Mouse (Mus musculus) kidney, embryonic 16.5 days (tissue): ENCODE data around the gene Gsdma2. TPM values are rescaled to one million over a fixed set of nuclear protein-coding genes. Genes with fewer than 3 reads are reported as not detected.
"Not testable (repeated sequence)": the region's sequence is repeated elsewhere in the genome, so short reads cannot be mapped to it uniquely, and the experiment has no call there.

Experiments
- ATAC-seq: fragments of 200-750 bp; cut with Nextera tagmentation; 2 replicates; pipeline ENCODE4 v1.8.0; 2017; ENCODE audit warnings: moderate TSS enrichment; ENCODE audit not compliant: low FRiP score, low TSS enrichment
- H3K27ac ChIP-seq: fragments of 300-500 bp; sonication (generic); 2 replicates; pipeline ENCODE4 v1.5.1; 2014; ENCODE audit warnings: low read length
- H3K27me3 ChIP-seq: fragments of 300-500 bp; sonication (generic); 2 replicates; pipeline ENCODE4 v1.6.1; 2014; ENCODE audit warnings: low read length, control low read depth, mixed read lengths; ENCODE audit not compliant: insufficient read depth
- H3K36me3 ChIP-seq: fragments of 300-500 bp; sonication (generic); 2 replicates; pipeline ENCODE4 v1.6.1; 2014; ENCODE audit warnings: low read length, control low read depth, mixed read lengths; ENCODE audit not compliant: insufficient read depth
- H3K4me1 ChIP-seq: fragments of 300-500 bp; sonication (generic); 2 replicates; pipeline ENCODE4 v1.6.1; 2014; ENCODE audit warnings: low read length, control low read depth, mixed read lengths; ENCODE audit not compliant: insufficient read depth
- H3K4me2 ChIP-seq: fragments of 300-500 bp; sonication (generic); replicated peaks from 2 replicates; pipeline ENCODE4 v1.6.1; 2014; ENCODE audit warnings: low read depth, low read length
- H3K4me3 ChIP-seq: fragments of 300-500 bp; sonication (generic); 2 replicates; pipeline ENCODE4 v1.5.1; 2014; ENCODE audit warnings: mild to moderate bottlenecking, low read length
- H3K9ac ChIP-seq: fragments of 300-500 bp; sonication (generic); replicated peaks from 2 replicates; pipeline ENCODE4 v1.6.1; 2014; ENCODE audit warnings: low read length
- H3K9me3 ChIP-seq: fragments of 300-500 bp; sonication (generic); 2 replicates; pipeline ENCODE4 v1.6.1; 2016; ENCODE audit warnings: low read length, control low read depth
- WGBS: fragments of 180-500 bp; shearing (Covaris S2); extraction: QIAGEN DNeasy Blood & Tissue Kit; methylation state at CpG from one replicate; pipeline ENCODE4 v1.1.7; 2014; 5-methylcytosine and 5-hydroxymethylcytosine counted together
- polyA plus RNA-seq: library from polyadenylated mRNA; unstranded; fragments of >200 nt; fragmentation: Nextera tagmentation; extraction: Ambion mirVana; gene quantifications from 2 replicates; pipeline ENCODE4 v1.2.1, GENCODE M21; 2015

Gsdma2 gene
- not detected in 2 replicates for polyA plus RNA-seq

DNA sequence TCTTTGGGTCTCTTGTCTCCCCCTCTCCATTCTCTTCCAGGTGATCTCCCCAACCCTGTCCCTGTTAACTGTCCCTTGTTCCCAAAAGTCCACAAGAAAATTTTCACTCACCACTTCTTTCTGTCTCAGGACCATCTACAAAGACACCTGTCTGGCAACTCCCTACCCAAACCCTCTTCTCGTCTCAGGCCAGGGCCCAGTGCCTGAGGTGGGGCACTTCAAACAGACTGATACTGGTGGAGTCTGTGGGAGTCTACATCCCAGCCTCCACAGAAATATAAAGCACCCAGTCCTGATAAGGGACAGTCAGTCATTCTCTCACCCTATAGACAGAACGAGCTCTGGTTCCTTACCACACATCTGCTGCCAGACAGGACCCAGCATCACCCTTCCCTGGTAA, at the start of gene Gsdma2:
TSS of gene Gsdma2 (plus strand) at position 301 of the 400 bp plus-strand sequence.
- Histone ChIP-seq H3K36me3 (no peaks in the 10 kb centered on the region), H3K27ac (no peak within 1 kb of the TSS), H3K4me3 (no peak within 1 kb of the TSS), H3K9me3 (no peaks in the 10 kb centered on the region), H3K4me1 (no peaks in the 10 kb centered on the region), H3K4me2 (no peak within 1 kb of the TSS), H3K27me3 (no peaks in the 10 kb centered on the region; the same call in 1 of the 2 replicates), H3K9ac (no peak within 1 kb of the TSS)
- no peak for ATAC-seq
- 61% methylated on average over 2 of the region's 2 CpGs for WGBS

DNA sequence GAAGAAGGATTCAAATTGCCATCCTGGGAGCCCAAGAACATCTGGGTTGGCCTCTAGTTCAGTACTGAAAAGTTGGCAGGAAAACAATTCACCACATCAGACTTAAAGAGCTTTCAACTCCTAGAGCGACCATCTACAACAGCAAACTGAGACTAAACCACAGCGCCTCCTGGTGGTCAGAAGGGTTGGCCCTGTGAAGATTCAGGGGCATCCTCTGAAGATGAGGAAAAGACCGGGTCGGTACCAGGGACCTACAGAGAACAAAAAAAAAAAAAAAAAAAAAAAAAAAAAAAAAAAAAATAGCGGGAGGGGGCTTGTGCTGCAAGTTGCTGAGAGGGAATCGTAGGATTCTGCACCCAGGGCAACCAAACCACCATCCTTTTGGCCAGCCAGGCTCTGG, 49.2 kb upstream of the Gsdma2 start:
- 42% methylated on average over 6 of the region's 6 CpGs for WGBS
- no peak; the same call in 1 of the 2 replicates for ATAC-seq
- Histone ChIP-seq H3K9ac (no peak overlapping the region), H3K9me3 (no peaks in the 10 kb centered on the region), H3K4me3 (no peak overlapping the region), H3K27me3 (peaks cover 24% of the 10 kb centered on the region), H3K4me1 (peaks cover 6% of the 10 kb centered on the region; the same call in 1 of the 2 replicates), H3K36me3 (no peaks in the 10 kb centered on the region), H3K4me2 (no peak overlapping the region), H3K27ac (no peak overlapping the region)

DNA sequence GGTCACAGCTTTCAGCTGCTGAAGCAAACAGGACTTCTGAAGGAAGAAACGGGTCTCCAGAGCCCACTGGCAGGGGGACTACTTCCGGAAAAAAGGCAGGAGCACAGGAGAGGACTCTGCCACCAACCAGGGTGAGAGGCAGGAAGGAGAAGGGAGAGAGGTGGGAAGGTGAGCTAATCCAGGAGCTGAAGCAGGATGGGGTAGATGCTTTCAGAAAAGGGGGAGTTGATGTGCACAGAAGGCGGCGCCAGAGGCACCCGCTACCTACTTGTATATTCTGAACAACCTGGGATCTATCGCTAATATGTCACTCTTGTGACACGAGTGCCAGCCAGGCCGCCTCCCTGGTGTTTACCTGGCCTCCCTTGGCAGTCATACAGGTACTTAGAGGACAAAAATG, 48.6 kb upstream of the Gsdma2 start, which contains the start of gene Lrrc3c:
TSS of gene Lrrc3c (plus strand) at position 301 of the 400 bp plus-strand sequence.
- WGBS = 86% methylated on average over 8 of the region's 8 CpGs
- Histone ChIP-seq H3K4me2 (no peak within 1 kb of the TSS), H3K4me3 (no peak within 1 kb of the TSS), H3K27me3 (peaks cover 24% of the 10 kb centered on the region), H3K9ac (no peak within 1 kb of the TSS), H3K36me3 (no peaks in the 10 kb centered on the region), H3K9me3 (no peaks in the 10 kb centered on the region), H3K27ac (no peak within 1 kb of the TSS), H3K4me1 (peaks cover 6% of the 10 kb centered on the region; the same call in 1 of the 2 replicates)
- ATAC-seq = no peak

DNA sequence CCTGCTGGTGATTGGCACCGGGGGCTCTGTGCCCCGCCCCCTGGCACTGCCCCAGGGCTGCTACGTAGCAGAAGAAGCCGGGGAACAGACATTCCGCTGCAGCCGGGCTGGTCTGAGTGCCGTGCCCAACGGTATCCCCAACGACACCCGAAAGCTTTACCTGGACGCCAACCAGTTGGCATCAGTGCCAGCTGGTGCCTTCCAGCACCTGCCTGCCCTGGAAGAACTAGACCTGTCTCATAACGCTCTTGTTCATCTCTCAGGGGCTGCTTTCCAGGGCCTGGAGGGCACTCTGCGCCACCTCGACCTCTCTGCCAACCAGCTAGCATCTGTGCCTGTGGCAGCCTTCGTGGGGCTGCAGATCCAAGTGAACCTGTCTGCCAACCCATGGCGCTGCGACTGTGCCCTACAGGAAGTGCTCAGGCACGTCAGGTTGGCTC, 47.7 kb upstream of the Gsdma2 start:
- Histone ChIP-seq H3K9ac (no peak overlapping the region), H3K9me3 (no peaks in the 10 kb centered on the region), H3K27me3 (peaks cover 24% of the 10 kb centered on the region), H3K4me3 (no peak overlapping the region), H3K4me2 (no peak overlapping the region), H3K4me1 (peaks cover 6% of the 10 kb centered on the region; the same call in 1 of the 2 replicates), H3K36me3 (no peaks in the 10 kb centered on the region), H3K27ac (no peak overlapping the region)
- no peak for ATAC-seq
- 58% methylated on average over 18 of the region's 18 CpGs for WGBS

DNA sequence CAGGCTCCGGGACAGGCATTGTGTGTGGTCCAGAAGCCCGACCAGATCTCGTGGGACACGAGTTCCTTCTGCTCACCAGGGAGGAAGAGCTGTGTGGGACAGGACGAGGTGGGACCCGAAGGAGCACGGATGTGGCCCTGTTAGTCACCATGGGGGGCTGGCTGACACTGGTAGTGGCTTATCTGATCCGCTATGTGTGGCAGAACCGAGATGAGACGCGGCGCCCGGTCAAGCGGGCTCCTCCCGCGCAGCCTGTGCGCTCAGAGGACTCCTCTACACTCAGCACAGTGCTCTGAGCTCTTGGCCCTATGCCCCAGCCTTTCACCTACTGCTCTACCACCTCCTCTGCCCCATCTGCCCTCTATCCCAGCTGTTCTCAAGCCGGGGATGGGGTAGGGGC, 47.3 kb upstream of the Gsdma2 start:
- WGBS = 41% methylated on average over 18 of the region's 18 CpGs
- no peak overlapping the region for H3K27ac ChIP-seq
- H3K9me3 ChIP-seq = no peaks in the 10 kb centered on the region
- no peak for ATAC-seq
- no peak overlapping the region for H3K4me2 ChIP-seq
- no peak overlapping the region for H3K4me3 ChIP-seq
- H3K9ac ChIP-seq = no peak overlapping the region
- H3K27me3 ChIP-seq = peaks cover 24% of the 10 kb centered on the region
- H3K36me3 ChIP-seq = no peaks in the 10 kb centered on the region
- peaks cover 6% of the 10 kb centered on the region; the same call in 1 of the 2 replicates for H3K4me1 ChIP-seq

DNA sequence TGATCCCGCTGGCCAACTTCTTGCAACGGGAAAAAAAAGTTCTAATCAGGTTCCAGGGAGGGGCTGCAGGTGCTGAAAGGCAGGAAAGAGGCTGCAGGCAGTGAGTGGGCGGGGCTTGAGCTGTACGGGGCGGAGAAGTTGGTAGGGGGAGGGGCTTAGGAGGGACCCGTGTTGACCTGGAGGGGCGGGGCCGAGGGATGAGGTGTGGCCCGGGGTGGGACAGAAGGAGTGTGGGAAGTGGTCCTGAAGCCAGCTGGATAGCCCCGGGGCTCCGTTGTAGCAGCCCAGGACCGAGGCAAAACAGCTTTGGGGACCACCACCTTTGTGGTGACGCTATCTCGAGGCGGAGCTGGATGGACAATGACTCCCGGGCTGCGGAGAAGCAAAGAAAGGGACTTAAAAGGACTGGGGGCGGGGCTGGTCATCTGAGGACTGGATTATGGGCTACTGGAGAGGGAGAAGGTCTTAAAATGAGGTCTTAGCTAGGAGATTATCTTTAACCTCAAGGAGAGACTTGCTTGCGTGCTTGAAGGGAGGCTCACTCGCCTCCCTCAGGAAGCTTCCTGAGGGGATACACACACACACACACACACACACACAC, 44.4 kb upstream of the Gsdma2 start:
- no peaks in the 10 kb centered on the region for H3K9me3 ChIP-seq
- 2% methylated on average over 20 of the region's 20 CpGs for WGBS
- H3K27me3 ChIP-seq = peaks cover 24% of the 10 kb centered on the region
- ATAC-seq = peak; percentile 37; the same call in 1 of the 2 replicates
- H3K36me3 ChIP-seq = no peaks in the 10 kb centered on the region
- H3K4me1 ChIP-seq = peaks cover 6% of the 10 kb centered on the region; the same call in 1 of the 2 replicates
- no peak overlapping the region for H3K27ac ChIP-seq
- H3K4me2 ChIP-seq = peak overlapping the region; percentile 54
- peak overlapping the region; percentile 43 for H3K9ac ChIP-seq
- peak overlapping the region; percentile 37 for H3K4me3 ChIP-seq

DNA sequence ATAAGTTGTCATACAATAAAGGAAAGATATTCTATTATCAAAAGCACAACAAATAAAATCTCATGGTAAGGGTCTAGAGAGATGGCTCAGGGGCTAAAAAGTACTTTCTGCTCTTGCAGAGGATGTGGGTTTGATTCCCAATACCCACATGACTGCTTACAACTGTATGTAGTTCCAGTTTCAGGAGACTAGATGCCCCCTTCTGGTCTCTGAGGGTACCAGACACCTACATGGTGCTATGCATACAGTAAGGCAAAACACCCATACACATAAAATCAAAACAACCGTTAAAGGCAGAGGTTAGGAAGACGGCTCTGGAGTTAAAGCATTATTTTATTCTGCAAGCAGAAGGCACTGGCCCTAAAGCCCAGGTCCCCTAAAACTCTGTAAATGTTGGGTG, 42.6 kb upstream of the Gsdma2 start:
- no peak for ATAC-seq
- Histone ChIP-seq H3K9me3 (no peaks in the 10 kb centered on the region), H3K27me3 (peaks cover 14% of the 10 kb centered on the region), H3K4me3 (no peak overlapping the region), H3K4me2 (no peak overlapping the region), H3K4me1 (peaks cover 6% of the 10 kb centered on the region; the same call in 1 of the 2 replicates), H3K27ac (no peak overlapping the region), H3K36me3 (no peaks in the 10 kb centered on the region), H3K9ac (no peak overlapping the region)
- 77% methylated on average over 2 of the region's 2 CpGs for WGBS

DNA sequence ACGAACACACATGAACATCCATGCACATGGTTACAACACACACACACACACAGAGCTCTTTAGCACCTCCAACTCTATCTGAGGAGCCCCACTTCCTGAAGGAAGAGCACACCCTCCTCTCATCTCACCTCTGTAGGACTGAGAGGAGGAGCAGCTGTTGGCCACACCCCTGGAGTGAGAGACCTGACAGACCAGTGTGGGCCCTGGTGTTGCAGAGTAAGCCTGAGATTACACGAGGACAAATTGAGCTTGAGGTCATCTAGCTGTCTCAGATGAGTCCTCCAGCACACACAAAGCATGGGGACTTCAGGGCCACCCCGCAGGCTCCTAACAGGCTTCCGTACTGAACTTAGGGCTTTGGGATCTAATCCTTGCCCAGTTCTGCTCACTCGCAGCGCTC, 41.6 kb upstream of the Gsdma2 start:
- 72% methylated on average over 6 of the region's 6 CpGs for WGBS
- H3K27ac ChIP-seq, H3K4me3 ChIP-seq, H3K36me3 ChIP-seq, H3K9me3 ChIP-seq, H3K27me3 ChIP-seq, H3K4me1 ChIP-seq, H3K9ac ChIP-seq, H3K4me2 ChIP-seq, ATAC-seq: not testable (repeated sequence)

DNA sequence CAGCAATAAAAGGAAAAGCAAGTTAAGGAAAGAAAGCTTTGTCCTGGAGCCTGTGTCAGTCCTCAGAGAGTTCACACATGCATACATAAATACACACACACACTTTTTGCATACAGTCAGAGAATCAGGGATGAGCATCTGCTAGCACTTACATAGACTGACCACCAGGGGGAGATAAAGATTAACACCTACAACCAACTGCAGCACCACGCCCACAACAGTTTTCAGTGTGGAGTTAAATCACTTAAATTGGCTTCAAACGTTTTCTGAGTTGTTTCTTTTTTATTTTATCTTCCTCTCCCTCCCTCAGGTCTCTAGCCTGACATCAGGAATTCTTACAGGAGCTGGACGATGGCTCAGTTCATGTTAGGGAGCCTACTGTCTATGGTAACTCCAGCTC, 39.8 kb upstream of the Gsdma2 start:
- no peak overlapping the region for H3K27ac ChIP-seq
- WGBS = 3% methylated on average over 3 of the region's 3 CpGs
- no peaks in the 10 kb centered on the region; the same call in 1 of the 2 replicates for H3K27me3 ChIP-seq
- H3K4me2 ChIP-seq = no peak overlapping the region
- H3K4me1 ChIP-seq = peaks cover 4% of the 10 kb centered on the region; the same call in 1 of the 2 replicates
- no peak overlapping the region for H3K9ac ChIP-seq
- no peaks in the 10 kb centered on the region for H3K9me3 ChIP-seq
- H3K4me3 ChIP-seq = no peak overlapping the region
- H3K36me3 ChIP-seq = no peaks in the 10 kb centered on the region
- 0 out of 2 replicates have a peak, but pooled peaks have one; percentile 9 for ATAC-seq

DNA sequence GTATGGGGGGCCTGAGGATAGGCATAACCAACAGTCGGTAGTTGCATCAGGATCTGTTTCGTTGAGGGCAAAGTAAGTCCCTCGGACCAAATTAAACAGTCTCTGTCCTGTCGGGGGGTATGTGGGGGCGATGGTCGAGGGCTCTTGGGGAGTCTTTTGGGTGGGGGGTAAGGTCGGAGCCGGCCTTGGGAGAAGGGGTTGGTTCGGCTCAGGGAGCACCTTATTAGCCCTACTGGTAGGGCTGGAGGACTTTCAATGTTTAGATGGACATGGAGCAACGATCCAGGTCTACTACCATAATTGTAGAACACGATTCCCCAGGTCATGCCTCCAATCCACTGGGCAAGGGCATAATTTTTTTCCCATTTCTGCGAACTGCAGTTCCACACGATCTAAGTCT, 25.8 kb upstream of the Gsdma2 start:
- 92% methylated on average over 13 of the region's 13 CpGs for WGBS
- no peak overlapping the region for H3K27ac ChIP-seq
- no peaks in the 10 kb centered on the region for H3K27me3 ChIP-seq
- no peak overlapping the region for H3K4me3 ChIP-seq
- no peak for ATAC-seq
- H3K36me3 ChIP-seq = no peaks in the 10 kb centered on the region
- H3K4me2 ChIP-seq = no peak overlapping the region
- no peaks in the 10 kb centered on the region for H3K4me1 ChIP-seq
- no peak overlapping the region for H3K9ac ChIP-seq
- peaks cover 6% of the 10 kb centered on the region for H3K9me3 ChIP-seq
